ENCODE assay signal across 9 mouse cellular contexts in the genomic region with DNA sequence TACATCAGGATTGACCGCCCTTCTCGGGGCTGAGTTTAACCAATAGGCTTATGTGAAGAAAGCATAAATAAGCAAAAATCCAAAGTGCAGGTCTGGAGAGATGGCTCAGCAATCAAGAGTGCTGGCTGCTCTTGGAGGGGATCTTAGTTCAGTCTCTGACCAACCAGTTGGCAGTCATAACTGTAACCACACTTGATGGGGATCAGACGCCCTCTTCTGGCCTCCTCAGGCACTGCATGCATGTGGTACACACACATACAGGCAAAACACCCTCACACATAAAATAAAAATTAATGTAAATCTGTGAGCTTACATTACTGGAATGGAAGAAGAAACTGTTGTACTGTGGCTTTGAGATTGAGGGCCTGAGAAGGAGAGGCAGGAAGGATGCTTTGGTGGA. TPM values are rescaled to one million over a fixed set of nuclear protein-coding genes. Genes with fewer than 3 reads are reported as not detected.
DNase-seq lines count a peak whose midpoint lies in the region; ATAC-seq and TF ChIP-seq lines count a peak whose summit lies in the region.
"Had no signal": no experiment of that assay in that cellular context is flagged by ENCODE, and none has a peak within 500 bp of the region (broad histone marks: within the 10 kb centered on the region; RNA-seq: fewer than 3 reads in every experiment).

No protein-coding gene starts in this region.

- H3K79me2 ChIP-seq in CH12.LX (replicated peaks; ENCODE audit: control insufficient read depth, extremely low read depth, insufficient read depth, poor library complexity, severe bottlenecking), result no peaks in the 10 kb centered on the region

- no peak for ATAC-seq in intestine, postnatal 0 days
- ATAC-seq in intestine, embryonic 15.5 days, result no peak
- no peak for ATAC-seq in inflammation-experienced regulatory T-cells, adult 6 months

- H3K4me2 ChIP-seq in intestine, postnatal 0 days (replicated peaks; ENCODE audit: low read depth), result no peak overlapping the region
- H3K4me2 ChIP-seq in intestine, embryonic 15.5 days (replicated peaks), result no peak overlapping the region
- H3K4me2 ChIP-seq in CH12.LX (ENCODE audit: insufficient read depth, low read depth, poor library complexity, severe bottlenecking), result no peak overlapping the region

- H3K9me3 ChIP-seq in intestine, postnatal 0 days (ENCODE audit: control insufficient read depth), result no peaks in the 10 kb centered on the region
- no peaks in the 10 kb centered on the region for H3K9me3 ChIP-seq in intestine, embryonic 15.5 days
- H3K9me3 ChIP-seq in CH12.LX (replicated peaks; ENCODE audit: low read length), result no peaks in the 10 kb centered on the region
- H3K9me3 ChIP-seq: megakaryocyte, embryonic 14.5 days had no signal

- no peak for TF ChIP-seq EP300 in CH12.LX (IDR thresholded peaks at IDR 0.05; ENCODE audit: low read length)

- TF ChIP-seq POLR2A in CH12.LX (IDR thresholded peaks at IDR 0.05; ENCODE audit: low read depth, low read length), result no peak

- TF ChIP-seq RAD21 in CH12.LX (IDR thresholded peaks at IDR 0.05; ENCODE audit: low read depth, low read length), result peak; percentile 8

- H3K27me3 ChIP-seq in intestine, postnatal 0 days (replicated peaks; ENCODE audit: control insufficient read depth, insufficient read depth, low read length), result no peaks in the 10 kb centered on the region
- no peaks in the 10 kb centered on the region for H3K27me3 ChIP-seq in intestine, embryonic 15.5 days (replicated peaks)
- no peaks in the 10 kb centered on the region for H3K27me3 ChIP-seq in CH12.LX (replicated peaks)
- H3K27me3 ChIP-seq: megakaryocyte, embryonic 14.5 days had no signal

- H3K27ac ChIP-seq in intestine, postnatal 0 days (ENCODE audit: low read depth, low read length), result no peak overlapping the region
- no peak overlapping the region for H3K27ac ChIP-seq in intestine, embryonic 15.5 days
- no peak overlapping the region for H3K27ac ChIP-seq in CH12.LX (ENCODE audit: insufficient read depth, low read depth)

- peak; percentile 65 for TF ChIP-seq CTCF in intestine, postnatal 0 days (IDR thresholded peaks at IDR 0.05; ENCODE audit: low read depth)
- TF ChIP-seq CTCF in CH12.LX (conservative IDR thresholded peaks at IDR 0.05 in 1 of 2, IDR thresholded peaks at IDR 0.05 in 1 of 2; ENCODE audit: low read depth in 2 of 2, low read length in 2 of 2), result peak; percentile 50 to 62

- peaks cover 41% of the 10 kb centered on the region for H3K36me3 ChIP-seq in intestine, postnatal 0 days (ENCODE audit: control insufficient read depth, insufficient read depth)
- 0 out of 2 replicates have a peak, but pooled peaks cover 18% of the 10 kb centered on the region for H3K36me3 ChIP-seq in intestine, embryonic 15.5 days
- H3K36me3 ChIP-seq in CH12.LX (replicated peaks in 1 of 2; ENCODE audit: control insufficient read depth in 1 of 2, insufficient read depth in 1 of 2, low read length in 1 of 2), result peaks cover 41 to 84% of the 10 kb centered on the region in 2 experiments

- in situ Hi-C loops in CH12.LX (cut with MboI; ENCODE audit: low pct_ligation_motif_present, low pct_unique_long_range_greater_than_20kb, low sequenced_read_pairs), result no loop called here

- H3K4me1 ChIP-seq in intestine, postnatal 0 days (replicated peaks; ENCODE audit: control insufficient read depth, insufficient read depth, low read length), result no peaks in the 10 kb centered on the region
- no peaks in the 10 kb centered on the region for H3K4me1 ChIP-seq in intestine, embryonic 15.5 days (replicated peaks)
- no peaks in the 10 kb centered on the region for H3K4me1 ChIP-seq in CH12.LX (ENCODE audit: control insufficient read depth in 1 of 2, insufficient read depth in 2 of 2)

- DNase-seq in CH12.LX (ENCODE audit: extremely low read depth), result peak; percentile 24
- DNase-seq in c-Kit-positive CD71-positive TER-119-negative erythroid progenitor cells, embryonic 14.5 days (ENCODE audit: low read depth), result peak; percentile 25
- peak; percentile 19 for DNase-seq in mesoderm, embryonic 11.5 days (ENCODE audit: low read depth, low spot score)
- DNase-seq in frontal cortex, postnatal 25 days (ENCODE audit: low spot score in 2 of 2), result no peak
- DNase-seq in left cerebral cortex, adult 18-20 months (ENCODE audit: low spot score in 2 of 2), result no peak

- WGBS in intestine, postnatal 0 days, result 85% methylated on average over 3 of the region's 3 CpGs
- WGBS in intestine, embryonic 15.5 days, result 81% methylated on average over 3 of the region's 3 CpGs

- H3K4me3 ChIP-seq in intestine, postnatal 0 days (ENCODE audit: low read depth, low read length), result no peak overlapping the region
- H3K4me3 ChIP-seq in intestine, embryonic 15.5 days (replicated peaks), result no peak overlapping the region
- H3K4me3 ChIP-seq in CH12.LX (replicated peaks in 1 of 3; ENCODE audit: low read depth in 2 of 3, low read length in 2 of 3, poor library complexity in 1 of 3), result no peak overlapping the region
- H3K4me3 ChIP-seq: megakaryocyte, embryonic 14.5 days had no signal

- dilution Hi-C loops in CH12.LX (cut with MboI; ENCODE audit: extremely low pct_ligation_motif_present, extremely low pct_unique_long_range_greater_than_20kb, low sequenced_read_pairs), result no loop called here

- no peak overlapping the region for H3K9ac ChIP-seq in intestine, postnatal 0 days (ENCODE audit: low read depth, low read length)
- no peak overlapping the region for H3K9ac ChIP-seq in intestine, embryonic 15.5 days
- H3K9ac ChIP-seq in CH12.LX (ENCODE audit: insufficient read depth, low read depth), result no peak overlapping the region

TF ChIP-seq in CH12.LX, 34 proteins besides CTCF, POLR2A, EP300 and RAD21:
- TF ChIP-seq GABPA (IDR thresholded peaks at IDR 0.05; ENCODE audit: insufficient replicate concordance, low read depth, low read length), result no peak
- no peak for TF ChIP-seq JUN (IDR thresholded peaks at IDR 0.05; ENCODE audit: insufficient read depth, low read depth, low read length)
- no peak for TF ChIP-seq POLR2AphosphoS2 (IDR thresholded peaks at IDR 0.05; ENCODE audit: low read depth, low read length)
- TF ChIP-seq NRF1 (IDR thresholded peaks at IDR 0.05; ENCODE audit: low read depth, low read length), result no peak
- TF ChIP-seq TCF12 (IDR thresholded peaks at IDR 0.05; ENCODE audit: low read depth, low read length), result no peak
- TF ChIP-seq MEF2A (IDR thresholded peaks at IDR 0.05; ENCODE audit: borderline replicate concordance, low read depth, low read length), result no peak
- TF ChIP-seq PAX5 (IDR thresholded peaks at IDR 0.05; ENCODE audit: low read length), result no peak
- no peak for TF ChIP-seq MAX (IDR thresholded peaks at IDR 0.05; ENCODE audit: low read length)
- TF ChIP-seq USF1 (IDR thresholded peaks at IDR 0.05; ENCODE audit: low read depth, low read length), result no peak
- TF ChIP-seq HCFC1 (IDR thresholded peaks at IDR 0.05; ENCODE audit: low read depth, low read length), result no peak
- no peak for TF ChIP-seq ZC3H11A (IDR thresholded peaks at IDR 0.05; ENCODE audit: low read depth, low read length)
- no peak for TF ChIP-seq ELF1 (IDR thresholded peaks at IDR 0.05; ENCODE audit: low read depth, low read length)
- no peak for TF ChIP-seq CHD1 (IDR thresholded peaks at IDR 0.05; ENCODE audit: low read depth, low read length)

RNA-seq across cellular contexts. Expression of gene Brap, which starts 10.0 kb away (rescaled TPM):
- 30.6 and 30.7 TPM in 2 replicates for polyA plus RNA-seq in intestine, postnatal 0 days (2015; fragmentation: Nextera tagmentation; extraction: Ambion mirVana)
- polyA plus RNA-seq in intestine, embryonic 15.5 days (2015; fragmentation: Nextera tagmentation; extraction: Ambion mirVana), result 31.7 and 34.0 TPM in 2 replicates
- total RNA-seq in CH12.LX (2012; rRNA removed), result 23.7 and 27.4 TPM in 2 replicates
- total RNA-seq in CH12.LX (2014; rRNA removed), result 29.0 and 33.3 TPM in 2 replicates
- polyA plus RNA-seq in CH12.LX (2012; ENCODE audit: insufficient read length, low read depth), result 28.0 and 29.8 TPM in 2 replicates
- polyA plus RNA-seq in inflammation-experienced regulatory T-cells, adult 6 months (2017; shearing (Covaris generic)), result 10 to 100 TPM in 2 of 3 experiments, 1 to 10 TPM in 1; 9.6 to 14.4 (median 13.5) TPM
- 10 to 100 TPM; 65.2 to 67.6 TPM for total RNA-seq in left cerebral cortex, adult 18-20 months (2021)

RNA-seq across cellular contexts. Expression of gene Acad10, which starts 10.1 kb away (rescaled TPM):
- polyA plus RNA-seq in intestine, postnatal 0 days (2015; fragmentation: Nextera tagmentation; extraction: Ambion mirVana), result 5.3 and 5.6 TPM in 2 replicates
- 4.6 and 6.9 TPM in 2 replicates for polyA plus RNA-seq in intestine, embryonic 15.5 days (2015; fragmentation: Nextera tagmentation; extraction: Ambion mirVana)
- total RNA-seq in CH12.LX (2012; rRNA removed) (2.2 and 4.2 TPM in 2 replicates), CH12.LX (2014; rRNA removed) (2.4 and 2.7 TPM in 2 replicates)
- polyA plus RNA-seq in CH12.LX (2012; ENCODE audit: insufficient read length, low read depth), result 2.1 and 2.7 TPM in 2 replicates
- polyA plus RNA-seq in inflammation-experienced regulatory T-cells, adult 6 months (2017; shearing (Covaris generic)), result 1 to 10 TPM in 2 of 3 experiments, under 1 TPM in 1; 0.93 to 5.7 (median 5.6) TPM
- total RNA-seq in left cerebral cortex, adult 18-20 months (2021), result 1 to 10 TPM; 4.5 to 5.3 TPM

RNA-seq across cellular contexts. Expression of gene Atxn2, which starts 40.7 kb away (rescaled TPM):
- 54.3 and 62.6 TPM in 2 replicates for polyA plus RNA-seq in intestine, postnatal 0 days (2015; fragmentation: Nextera tagmentation; extraction: Ambion mirVana)
- 56.7 and 59.0 TPM in 2 replicates for polyA plus RNA-seq in intestine, embryonic 15.5 days (2015; fragmentation: Nextera tagmentation; extraction: Ambion mirVana)
- total RNA-seq in CH12.LX (2012; rRNA removed), result 8.3 and 8.5 TPM in 2 replicates
- total RNA-seq in CH12.LX (2014; rRNA removed), result 5.9 and 7.7 TPM in 2 replicates
- 40.5 and 58.4 TPM in 2 replicates for polyA plus RNA-seq in CH12.LX (2012; ENCODE audit: insufficient read length, low read depth)
- polyA plus RNA-seq in inflammation-experienced regulatory T-cells, adult 6 months (2017; shearing (Covaris generic)), result 10 to 100 TPM; 18.4 to 48.0 (median 35.1) TPM
- total RNA-seq in left cerebral cortex, adult 18-20 months (2021), result 100 to 1,000 TPM; 215 to 226 TPM

RNA-seq across cellular contexts. Expression of gene Acad12, which starts 51.7 kb away (rescaled TPM):
- 3.5 and 3.8 TPM in 2 replicates for polyA plus RNA-seq in intestine, postnatal 0 days (2015; fragmentation: Nextera tagmentation; extraction: Ambion mirVana)
- 2.9 and 3.1 TPM in 2 replicates for polyA plus RNA-seq in intestine, embryonic 15.5 days (2015; fragmentation: Nextera tagmentation; extraction: Ambion mirVana)
- 2.9 and 4.1 TPM in 2 replicates for total RNA-seq in CH12.LX (2012; rRNA removed)
- total RNA-seq in CH12.LX (2014; rRNA removed), result 2.3 and 3.0 TPM in 2 replicates
- polyA plus RNA-seq in CH12.LX (2012; ENCODE audit: insufficient read length, low read depth), result 1.9 and 2.7 TPM in 2 replicates
- polyA plus RNA-seq in inflammation-experienced regulatory T-cells, adult 6 months (2017; shearing (Covaris generic)), result 1 to 10 TPM; 1.3 to 3.3 (median 1.7) TPM
- 1 to 10 TPM; 6.0 to 6.2 TPM for total RNA-seq in left cerebral cortex, adult 18-20 months (2021)

Comparison
In these comparisons a context has a peak if more than half of its experiments do, and no peak if none do; other contexts are left out.
1. DNase-seq: peak in CH12.LX (single experiment), c-Kit-positive CD71-positive TER-119-negative erythroid progenitor cells, embryonic 14.5 days (single experiment) and mesoderm, embryonic 11.5 days (single experiment); none in frontal cortex, postnatal 25 days (0 of 2) and left cerebral cortex, adult 18-20 months (0 of 2).